Mouse (Mus musculus): ENCODE results near the gene Armc12.
"Not testable (repeated sequence)": the region's sequence is repeated elsewhere in the genome, so short reads cannot be mapped to it uniquely, and the experiment has no call there.

Gene Armc12

GRCm38 (mm10) chr17:28531946-28532345, 1.3 kb downstream of the Armc12 start:
- no peak for DNase-seq (ENCODE audit: low spot score)

DNA sequence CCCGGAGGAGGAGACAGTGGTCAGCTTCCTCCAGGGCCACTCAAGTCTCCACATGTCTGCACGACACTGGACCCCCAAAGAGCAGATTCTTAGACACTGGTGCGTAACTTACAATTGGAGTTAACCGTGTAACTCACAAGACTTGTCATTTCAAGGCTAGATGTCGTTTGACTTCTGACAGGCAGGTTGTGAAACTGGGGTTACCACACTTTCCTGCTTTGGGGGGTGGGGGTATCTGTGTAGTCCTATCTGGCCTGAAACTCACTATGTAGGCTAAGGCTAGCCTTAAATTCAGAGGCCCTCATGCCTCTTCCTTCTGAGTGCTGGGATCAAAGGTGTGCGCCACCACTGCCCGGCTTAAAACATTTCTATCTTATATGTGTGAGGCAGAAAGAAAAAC, 2.0 kb downstream of the Armc12 start:
- DNase-seq (ENCODE audit: low spot score) = no peak

- no peak for DNase-seq (ENCODE audit: low spot score)
Measured at GRCm38 (mm10) chr17:28533327-28533726, 2.7 kb downstream of the Armc12 start.

GRCm38 (mm10) chr17:28537881-28538280, 7.3 kb downstream of the Armc12 start:
- no peak for DNase-seq (ENCODE audit: low spot score)

DNA sequence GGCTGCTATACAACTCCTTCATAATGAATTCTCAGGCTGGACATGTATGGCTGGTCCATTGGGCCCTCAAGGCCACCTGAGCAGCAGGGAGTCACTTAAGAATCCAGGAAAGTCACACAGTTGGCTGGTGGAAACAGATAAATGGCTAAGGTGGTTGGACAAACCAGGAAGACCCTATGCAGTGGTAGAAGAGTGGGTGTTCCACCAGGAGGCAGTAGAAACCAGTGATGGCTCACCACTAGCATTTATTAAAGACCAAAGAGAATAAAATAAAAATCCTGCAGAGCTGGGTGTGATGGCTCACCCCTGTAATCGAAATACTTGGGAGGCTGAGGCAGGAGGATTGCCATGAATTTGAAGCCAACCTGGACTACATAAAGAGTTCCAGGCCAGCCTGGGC, 16.3 kb downstream of the Armc12 start:
- no peak for DNase-seq (ENCODE audit: low spot score)

GRCm38 (mm10) chr17:28548550-28548949, 17.9 kb downstream of the Armc12 start:
- no peak for DNase-seq (ENCODE audit: low spot score)

DNA sequence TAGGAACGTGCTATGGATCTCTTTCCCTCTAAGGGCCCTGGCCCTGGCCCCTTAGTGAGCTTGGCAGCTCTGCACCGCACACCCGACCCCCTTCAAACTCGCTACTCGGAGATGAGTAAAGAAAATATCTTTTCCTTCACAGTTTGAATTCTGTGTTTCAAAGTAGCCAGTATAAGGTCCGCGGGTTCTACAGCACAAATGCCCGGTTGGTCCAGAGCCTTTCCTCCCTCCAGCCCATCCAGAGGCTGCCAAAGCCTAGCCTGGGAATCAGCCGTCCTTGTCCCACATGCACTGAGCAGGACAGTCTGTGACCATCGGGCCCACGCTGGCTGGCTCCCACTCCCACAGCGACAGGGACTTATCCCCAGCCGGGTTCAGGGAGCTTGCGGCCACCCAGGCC, 18.5 kb downstream of the Armc12 start, which contains the start of gene Clpsl2:
Gene Clpsl2, plus strand, starts transcription at position 301 of the 400 bp plus-strand sequence.
- DNase-seq (ENCODE audit: low spot score) = no peak

DNA sequence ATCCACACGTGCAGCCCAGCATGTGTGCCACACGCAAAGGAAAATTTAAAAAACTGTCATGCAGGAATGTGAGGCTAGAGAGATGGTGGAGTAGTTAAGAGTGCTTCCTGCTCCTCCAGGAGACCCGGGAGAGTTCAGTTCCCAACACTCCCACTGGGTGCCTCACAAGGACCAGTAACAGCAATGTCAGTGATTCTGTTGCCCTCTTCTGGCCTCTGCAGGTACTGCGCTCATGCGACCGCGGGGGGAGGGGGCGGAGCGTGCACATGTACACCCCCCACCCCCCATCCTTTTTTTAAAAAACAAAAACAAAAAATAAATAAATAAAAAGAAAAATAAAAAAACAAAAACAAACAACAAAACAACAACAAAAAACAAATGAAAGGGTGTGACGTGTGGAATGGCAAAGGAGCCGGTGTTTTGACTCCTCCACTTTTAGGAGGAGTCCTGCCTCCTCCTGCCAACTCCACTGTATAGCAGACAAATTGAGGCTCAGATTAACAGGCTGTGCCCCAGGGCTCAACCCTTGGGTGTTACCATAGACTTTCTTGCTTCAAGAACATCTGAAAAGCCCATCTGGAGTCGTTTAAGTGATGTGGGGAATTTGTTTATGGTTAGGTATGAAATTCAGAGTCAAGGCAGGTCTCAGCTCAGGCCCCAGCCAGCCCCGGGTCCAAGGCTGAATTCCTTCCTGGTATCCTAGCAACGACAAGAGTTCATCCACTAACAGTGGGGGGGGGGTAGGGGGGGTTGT, 22.6 kb downstream of the Armc12 start:
- peak; percentile 25 for DNase-seq (ENCODE audit: low spot score)

DNA sequence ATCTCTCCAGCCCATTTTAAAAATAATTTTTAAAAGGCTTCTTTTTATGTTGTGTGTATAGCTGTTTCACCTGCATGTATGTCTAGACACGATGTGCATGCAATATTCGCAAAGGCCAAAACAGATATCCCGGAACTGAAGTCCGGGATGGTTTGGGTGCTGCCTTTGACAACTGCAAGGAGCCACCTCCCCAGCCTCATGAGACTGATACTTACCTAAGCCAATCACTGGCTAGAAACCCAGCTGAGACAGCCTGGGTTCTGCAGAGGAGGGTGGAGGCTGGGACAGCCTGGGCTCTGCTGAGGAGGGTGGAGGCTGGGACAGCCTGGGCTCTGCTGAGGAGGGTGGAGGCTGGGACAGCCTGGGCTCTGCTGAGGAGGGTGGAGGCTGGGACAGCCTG, 23.4 kb downstream of the Armc12 start:
- DNase-seq (ENCODE audit: low spot score) = not testable (repeated sequence)

DNA sequence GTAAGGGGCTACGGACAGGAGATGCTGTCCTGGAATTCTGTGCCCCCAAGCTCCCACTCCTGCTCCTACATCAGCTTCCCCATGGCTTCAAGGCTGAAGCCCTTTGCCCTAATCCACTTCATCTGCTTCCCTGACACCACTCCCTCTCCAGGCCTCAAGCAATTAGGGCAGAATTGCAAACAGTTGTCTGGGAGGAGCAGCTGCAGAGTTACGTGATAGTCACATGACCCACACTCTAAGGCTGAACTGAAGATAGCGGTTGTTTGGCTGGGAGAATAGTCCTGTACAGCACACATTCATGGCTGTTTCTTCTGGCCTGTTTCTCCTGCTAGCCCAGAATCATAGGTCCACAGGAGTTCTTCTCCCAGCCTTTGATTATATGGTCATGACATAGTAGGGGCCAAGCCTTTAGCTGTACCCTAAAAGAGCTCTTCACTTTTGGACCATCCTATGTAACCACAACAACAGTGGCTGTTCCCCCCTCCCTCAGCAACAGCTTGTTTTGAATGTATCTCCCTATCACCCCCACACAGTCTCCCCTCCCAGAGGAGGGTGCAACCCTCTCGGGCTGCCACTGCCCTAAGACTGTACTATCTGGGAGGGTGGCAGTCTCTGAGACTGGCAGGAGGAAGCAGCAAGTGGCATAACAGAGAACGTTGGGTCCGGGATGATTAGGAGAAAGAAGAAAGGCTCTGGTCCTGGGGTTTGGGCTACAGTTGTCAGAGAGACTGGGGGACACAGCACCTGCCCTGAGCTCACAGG, 26.2 kb downstream of the Armc12 start:
- DNase-seq (ENCODE audit: low spot score) = no peak

DNA sequence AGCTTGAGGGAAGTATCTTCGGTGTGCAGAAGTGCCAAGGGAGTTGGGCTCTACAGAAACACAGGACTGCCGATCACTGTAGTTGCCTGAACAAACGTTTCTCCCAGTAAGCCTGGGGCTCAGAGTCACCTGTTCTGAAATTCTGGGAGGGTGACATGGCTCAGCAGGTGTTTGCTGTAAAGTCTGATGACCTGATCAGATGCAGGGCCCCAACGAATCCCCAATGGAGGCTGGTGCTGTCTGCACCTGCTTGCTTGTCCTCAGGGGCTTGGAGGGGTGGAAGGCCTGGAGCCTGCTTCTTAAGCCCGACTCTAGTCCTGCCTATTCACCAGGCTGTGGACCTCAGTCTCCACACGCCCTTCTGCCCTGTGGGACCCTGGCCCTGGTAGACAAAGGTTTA, 27.2 kb downstream of the Armc12 start:
- DNase-seq (ENCODE audit: low spot score) = no peak

GRCm38 (mm10) chr17:28560598-28560997, 30.0 kb downstream of the Armc12 start, which contains the start of gene Clps:
Gene Clps, minus strand, starts transcription at chr17:28560766.
- no peak for DNase-seq (ENCODE audit: low spot score)

- DNase-seq (ENCODE audit: low spot score) = no peak
Measured at GRCm38 (mm10) chr17:28561613-28562012, 31.0 kb downstream of the Armc12 start.

DNA sequence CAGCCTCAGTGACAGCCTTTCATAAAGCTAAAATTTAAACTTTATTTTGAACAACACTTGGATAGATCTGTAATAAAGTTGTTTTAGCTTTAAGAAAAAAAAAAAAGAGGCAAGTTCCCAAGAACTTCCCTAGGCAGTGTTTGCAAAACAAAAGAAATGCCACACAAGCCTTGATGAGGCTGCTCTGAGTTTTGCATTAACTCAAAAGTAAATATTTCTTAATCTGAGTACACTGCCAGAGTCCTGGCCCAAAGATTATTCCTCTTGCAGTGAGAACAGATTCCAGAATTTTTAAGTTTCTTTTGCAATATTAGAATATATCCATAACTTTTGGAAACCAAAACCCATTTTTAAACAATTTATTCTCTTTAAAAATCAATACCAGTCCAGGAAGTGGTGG, 34.6 kb downstream of the Armc12 start:
- DNase-seq (ENCODE audit: low spot score) = no peak

- DNase-seq (ENCODE audit: low spot score) = no peak
Measured at GRCm38 (mm10) chr17:28567541-28567940, 36.9 kb downstream of the Armc12 start.

DNA sequence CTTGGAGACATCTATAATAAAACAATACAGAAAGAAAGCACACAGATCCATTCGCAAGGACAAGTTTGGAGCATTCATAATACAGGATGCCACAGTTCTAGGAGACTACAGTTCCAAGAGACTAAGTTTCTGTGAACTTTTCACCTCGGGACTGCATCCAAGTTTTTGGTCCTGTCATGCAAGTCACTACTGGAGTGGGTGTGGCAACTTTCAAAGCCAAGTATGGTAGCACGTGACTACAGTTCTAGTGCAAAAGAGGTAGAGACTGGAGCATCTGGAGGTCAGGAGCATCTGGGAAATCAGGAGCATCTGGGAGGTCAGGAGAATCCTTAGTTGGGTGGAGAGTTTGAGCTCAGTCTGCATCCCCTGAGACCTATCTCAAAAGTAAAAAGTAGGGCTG, 41.3 kb downstream of the Armc12 start:
- DNase-seq (ENCODE audit: low spot score) = no peak

DNA sequence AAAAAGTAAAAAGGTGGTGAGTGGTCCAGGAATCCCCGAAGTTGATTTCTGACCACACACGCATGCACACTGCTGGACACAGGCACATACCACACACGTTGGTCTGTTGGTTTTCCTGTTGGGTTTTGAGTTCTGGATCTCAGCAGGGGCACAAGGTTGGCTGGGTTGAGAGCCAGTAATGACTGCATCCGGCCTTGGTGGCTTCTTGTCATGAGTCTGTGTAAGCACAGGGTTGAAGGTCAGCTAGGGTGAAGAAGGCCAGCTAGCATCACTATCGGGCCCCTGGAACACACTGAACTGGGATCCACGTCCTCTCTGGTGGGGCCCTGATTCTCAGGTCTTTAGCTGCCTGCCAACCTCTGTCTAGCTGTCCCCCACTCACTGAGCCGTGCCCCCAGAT, 41.9 kb downstream of the Armc12 start:
- no peak for DNase-seq (ENCODE audit: low spot score)

GRCm38 (mm10) chr17:28572941-28573340, 42.3 kb downstream of the Armc12 start:
- no peak for DNase-seq (ENCODE audit: low spot score)

GRCm38 (mm10) chr17:28575244-28576125, 44.9 kb downstream of the Armc12 start, which contains the start of gene Lhfpl5:
Gene Lhfpl5, plus strand, starts transcription at chr17:28575641.
- no peak for DNase-seq (ENCODE audit: low spot score)

DNA sequence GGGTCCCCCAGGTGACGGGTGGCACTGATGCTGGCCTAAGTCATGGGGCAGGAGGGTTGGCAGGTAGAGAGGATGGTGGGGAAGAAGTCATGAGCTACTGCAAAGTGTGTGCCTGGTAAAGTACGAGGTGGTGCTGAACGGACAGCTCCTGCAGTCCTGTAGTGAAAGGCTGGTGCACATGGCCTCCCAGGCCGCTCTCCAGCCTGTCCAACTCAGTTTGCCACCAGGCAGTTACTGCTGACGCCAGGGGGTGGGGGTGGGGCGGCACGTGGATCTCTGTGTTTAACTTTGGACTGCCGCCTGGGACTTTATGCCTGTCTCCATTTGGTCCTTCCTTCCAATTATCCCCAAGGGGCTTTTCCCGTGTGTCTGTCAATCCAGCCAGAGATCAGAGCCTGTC, 49.8 kb downstream of the Armc12 start:
- peak; percentile 36 for DNase-seq (ENCODE audit: low spot score)

GRCm38 (mm10) chr17:28581056-28581455, 50.5 kb downstream of the Armc12 start:
- no peak for DNase-seq (ENCODE audit: low spot score)

GRCm38 (mm10) chr17:28586509-28586908, 55.9 kb downstream of the Armc12 start:
- DNase-seq (ENCODE audit: low spot score) = no peak
